Mouse (Mus musculus) liver, adult 2 months (tissue): ENCODE measurements at regions not wholly inside any gene's neighbourhood (a gene's known extent, or its start where the extent isn't known, plus 50 kb on each side); places are given as distances from the start of the nearest gene placed in this dataset.

Source experiments
- DNase-seq: peaks from one replicate; pipeline ENCODE4 v3.0.0-alpha.2; 2011; ENCODE audit warnings: low read depth, low spot score; ENCODE audit errors: extremely low read depth
- H3K27ac ChIP-seq: fragments of 200-500 bp; replicated peaks from 2 replicates; pipeline ENCODE4 v1.5.1; 2012; ENCODE audit warnings: low read depth, mild to moderate bottlenecking, control low read depth, inconsistent platforms, low read length; ENCODE audit not compliant: insufficient read depth
- H3K27me3 ChIP-seq: fragments of 200-500 bp; 2 replicates; pipeline ENCODE4 v1.6.1; 2012; ENCODE audit warnings: mild to moderate bottlenecking, moderate library complexity, low read length, inconsistent platforms; ENCODE audit not compliant: control insufficient read depth, insufficient read depth
- H3K36me3 ChIP-seq: fragments of 200-500 bp; 2 replicates; pipeline ENCODE4 v1.6.1; 2012; ENCODE audit warnings: low read length, inconsistent platforms; ENCODE audit not compliant: control insufficient read depth, insufficient read depth
- H3K4me1 ChIP-seq: fragments of 200-500 bp; 2 replicates; pipeline ENCODE4 v1.6.1; 2011; ENCODE audit warnings: low read length; ENCODE audit not compliant: control insufficient read depth, insufficient read depth
- H3K4me3 ChIP-seq: fragments of 200-500 bp; 2 replicates; pipeline ENCODE4 v1.5.1; 2011; ENCODE audit warnings: low read depth, mild to moderate bottlenecking, control low read depth, low read length, moderate library complexity; ENCODE audit not compliant: insufficient read depth
- H3K79me2 ChIP-seq: fragments of 200-500 bp; 2 replicates; pipeline ENCODE4 v1.6.1; 2012; ENCODE audit warnings: inconsistent platforms, mild to moderate bottlenecking, low read length, moderate library complexity; ENCODE audit not compliant: control insufficient read depth, insufficient read depth
- H3K9ac ChIP-seq: fragments of 200-500 bp; 2 replicates; pipeline ENCODE4 v1.6.1; 2012; ENCODE audit warnings: low read depth, mild to moderate bottlenecking, control low read depth, inconsistent platforms, low read length
- CTCF ChIP-seq: fragments of 200-500 bp; IDR thresholded peaks from 2 replicates; pipeline ENCODE4 v1.5.1; 2011; ENCODE audit warnings: low read depth, low read length, control low read depth
- POLR2A ChIP-seq: fragments of 200-500 bp; IDR thresholded peaks from 2 replicates; pipeline ENCODE4 v1.6.1; 2011; ENCODE audit warnings: low read length, control low read depth; ENCODE audit not compliant: insufficient read depth; ENCODE audit errors: extremely low read depth
- WGBS: fragments of 180-500 bp; shearing (Covaris S2); methylation state at CpG from one replicate; pipeline ENCODE4 v1.1.7; 2018; 5-methylcytosine and 5-hydroxymethylcytosine counted together

DNA sequence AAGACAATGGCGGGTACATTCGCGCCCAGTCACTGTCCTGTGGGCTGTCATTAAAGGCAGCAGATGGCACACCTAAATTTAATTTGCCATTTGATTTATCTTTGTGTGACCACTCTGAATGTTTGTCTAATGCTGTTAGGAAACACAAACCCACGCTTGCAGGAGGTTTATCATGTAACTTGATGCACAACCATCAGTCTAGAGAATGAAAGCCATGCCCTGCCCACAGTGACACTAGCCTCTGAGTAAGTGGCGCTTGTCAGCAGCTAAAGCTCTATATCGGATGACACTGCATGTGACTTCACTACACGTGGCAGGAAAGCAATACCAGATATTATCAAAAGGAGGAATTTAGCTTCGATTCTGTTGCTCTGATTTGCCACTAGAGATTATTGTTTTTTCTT lies 89.9 kb downstream of the Uqcrfs1 start:
- no peaks in the 10 kb centered on the region for H3K4me1 ChIP-seq
- H3K27me3 ChIP-seq = no peaks in the 10 kb centered on the region
- TF ChIP-seq POLR2A (no peak), CTCF (no peak)
- no peak overlapping the region for H3K9ac ChIP-seq
- no peak for DNase-seq
- H3K36me3 ChIP-seq = no peaks in the 10 kb centered on the region
- WGBS = 84% methylated on average over 8 of the region's 8 CpGs
- no peak overlapping the region for H3K4me3 ChIP-seq
- H3K79me2 ChIP-seq = no peaks in the 10 kb centered on the region
- H3K27ac ChIP-seq = no peak overlapping the region

GRCm38 (mm10) chr13:30452126-30452525 lies 93.0 kb downstream of the Uqcrfs1 start:
- WGBS = 59% methylated on average over 2 of the region's 2 CpGs
- no peak overlapping the region for H3K4me3 ChIP-seq
- H3K36me3 ChIP-seq = no peaks in the 10 kb centered on the region
- H3K79me2 ChIP-seq = no peaks in the 10 kb centered on the region
- no peak overlapping the region for H3K27ac ChIP-seq
- H3K9ac ChIP-seq = no peak overlapping the region
- H3K4me1 ChIP-seq = no peaks in the 10 kb centered on the region
- DNase-seq = no peak
- no peak for TF ChIP-seq CTCF
- no peak for TF ChIP-seq POLR2A
- no peaks in the 10 kb centered on the region for H3K27me3 ChIP-seq

- TF ChIP-seq CTCF (no peak), POLR2A (no peak)
- no peaks in the 10 kb centered on the region for H3K36me3 ChIP-seq
- H3K4me1 ChIP-seq = no peaks in the 10 kb centered on the region
- H3K27me3 ChIP-seq = no peaks in the 10 kb centered on the region
- no peak overlapping the region for H3K4me3 ChIP-seq
- H3K9ac ChIP-seq = no peak overlapping the region
- 96% methylated on average over 4 of the region's 4 CpGs for WGBS
- DNase-seq = no peak
- no peaks in the 10 kb centered on the region for H3K79me2 ChIP-seq
- no peak overlapping the region for H3K27ac ChIP-seq
Measured at GRCm38 (mm10) chr13:30448895-30449294, 96.3 kb downstream of the Uqcrfs1 start.
